Mouse (Mus musculus) adipocyte (in vitro differentiated cells): Measurements from ENCODE around the gene Vps13a.
"Not testable (repeated sequence)": the region's sequence is repeated elsewhere in the genome, so short reads cannot be mapped to it uniquely, and the experiment has no call there.

ENCODE experiments used
- DNase-seq: peaks from one replicate; pipeline ENCODE4 v3.0.0-alpha.2; 2016; ENCODE audit warnings: low spot score

The Vps13a gene

GRCm38 (mm10) chr19:16757439-16757838 is 23.3 kb downstream of the Vps13a start:
- DNase-seq, result not testable (repeated sequence)

GRCm38 (mm10) chr19:16755854-16756253 is 24.9 kb downstream of the Vps13a start:
- no peak for DNase-seq

- no peak for DNase-seq
These were observed 25.5 kb downstream of the Vps13a start for GRCm38 (mm10) chr19:16755226-16755625.

DNA sequence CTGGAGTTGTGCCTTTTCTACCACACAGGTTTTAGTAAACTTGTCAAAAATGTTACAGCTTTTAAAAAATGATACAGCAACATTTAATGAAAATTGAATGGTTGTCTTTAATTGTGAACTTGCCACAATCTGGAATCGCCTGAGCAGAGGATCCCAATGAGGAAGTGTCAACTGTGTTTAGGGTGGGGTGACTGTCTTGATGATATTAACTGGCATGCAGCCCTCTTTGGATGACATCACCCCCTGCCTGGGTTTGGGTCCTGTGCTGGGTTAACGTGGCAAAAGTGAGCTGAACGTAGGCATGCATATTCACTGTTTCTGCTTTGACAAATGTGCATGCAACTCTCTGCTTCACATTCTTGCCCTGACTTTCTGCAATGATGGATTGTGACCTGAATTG is 27.6 kb downstream of the Vps13a start:
- no peak for DNase-seq

DNA sequence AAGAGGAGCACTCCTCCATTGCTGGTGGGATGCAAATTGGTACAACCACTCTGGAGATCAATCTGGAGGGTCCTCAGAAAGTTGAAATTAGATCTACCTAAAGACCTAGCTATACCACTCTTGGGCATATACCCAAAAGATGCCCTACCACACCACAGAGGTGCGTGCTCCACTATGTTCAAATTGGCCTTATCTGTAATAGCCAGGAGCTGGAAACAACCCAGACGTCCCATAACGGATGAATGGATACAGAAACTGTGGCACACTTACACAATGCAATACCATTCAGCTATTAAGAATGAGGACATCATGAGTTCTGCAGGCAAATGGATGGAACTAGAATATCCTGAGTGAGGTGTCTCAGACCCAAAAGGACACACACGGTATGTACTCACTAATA is 43.9 kb downstream of the Vps13a start:
- DNase-seq, result no peak

DNA sequence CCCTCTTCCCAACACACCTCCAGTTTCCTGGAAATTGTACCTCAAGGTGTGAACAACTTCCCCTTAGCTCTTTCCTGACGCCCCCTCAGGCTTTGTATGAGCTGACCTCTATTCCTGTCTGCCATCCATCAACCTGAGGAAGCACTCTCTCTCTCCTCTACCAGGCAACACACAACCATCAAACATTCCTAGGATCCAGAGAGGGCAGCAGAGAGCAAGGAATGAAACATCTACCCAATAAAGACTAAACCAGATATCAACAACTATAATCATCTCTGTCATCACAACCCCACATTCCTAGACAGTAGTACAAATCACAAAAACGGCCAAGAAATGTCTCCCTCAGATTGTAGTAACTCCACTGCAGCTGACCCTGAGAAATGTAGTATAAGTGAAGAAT is 52.0 kb downstream of the Vps13a start:
- peak; percentile 34 for DNase-seq

DNA sequence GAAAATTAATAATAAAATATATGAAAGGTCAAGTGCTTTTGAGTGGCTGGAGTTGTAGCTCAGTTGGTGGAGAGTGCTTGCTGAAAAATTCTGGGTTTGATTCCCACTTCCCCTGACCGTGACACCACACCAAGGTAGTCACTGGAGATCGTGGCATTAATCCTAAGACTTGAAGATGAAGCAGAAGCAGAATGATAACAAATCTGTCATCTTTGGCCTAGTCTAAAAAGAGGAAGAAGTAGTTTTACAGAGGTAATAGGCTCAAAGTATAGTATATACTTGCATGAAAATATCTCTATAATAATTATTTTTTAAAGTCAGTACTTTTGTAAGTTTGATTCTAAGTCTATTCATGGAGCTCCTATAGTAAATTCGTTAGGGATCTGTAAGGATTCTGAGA is 65.5 kb downstream of the Vps13a start:
- DNase-seq, result no peak

- DNase-seq, result no peak
These were observed 78.9 kb downstream of the Vps13a start for GRCm38 (mm10) chr19:16701790-16702189.

DNA sequence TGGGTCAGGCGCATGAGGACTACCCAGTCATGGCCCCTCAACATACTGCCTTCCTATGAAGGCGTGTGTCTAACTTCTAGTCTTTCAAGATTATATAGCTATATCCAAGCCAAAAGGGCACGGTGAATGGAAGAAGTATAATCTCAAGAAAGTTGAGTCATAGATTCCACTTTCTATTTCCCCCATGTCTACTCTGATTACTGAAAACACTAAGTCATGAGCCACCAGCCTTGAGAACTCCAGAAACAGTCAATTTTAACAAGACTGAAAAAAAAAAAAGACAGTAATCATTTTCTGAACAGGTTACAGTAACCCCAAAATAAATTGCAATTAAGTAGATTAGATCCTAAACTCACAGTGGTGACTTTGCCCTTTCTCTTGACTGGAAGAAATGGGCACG is 95.8 kb downstream of the Vps13a start:
- no peak for DNase-seq

DNA sequence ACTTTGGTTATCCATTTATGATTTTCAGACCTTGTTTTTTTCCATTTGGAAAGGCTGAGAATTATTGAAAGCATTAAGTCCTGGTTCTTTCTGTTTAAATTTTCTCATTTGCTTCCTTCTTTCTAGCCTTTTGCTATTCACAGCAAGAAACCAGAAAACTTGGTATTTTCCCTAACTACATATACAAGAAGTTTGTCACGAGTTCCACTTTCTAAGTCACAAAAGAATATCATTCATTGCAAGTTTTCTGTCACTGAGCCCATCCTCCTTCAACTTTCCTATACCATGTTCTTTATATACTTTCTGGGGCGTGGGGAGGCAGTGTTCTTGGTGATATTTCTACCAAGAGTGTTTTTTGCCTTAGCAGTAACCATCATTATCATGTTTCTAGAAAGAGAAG is 96.5 kb downstream of the Vps13a start:
- no peak for DNase-seq

DNA sequence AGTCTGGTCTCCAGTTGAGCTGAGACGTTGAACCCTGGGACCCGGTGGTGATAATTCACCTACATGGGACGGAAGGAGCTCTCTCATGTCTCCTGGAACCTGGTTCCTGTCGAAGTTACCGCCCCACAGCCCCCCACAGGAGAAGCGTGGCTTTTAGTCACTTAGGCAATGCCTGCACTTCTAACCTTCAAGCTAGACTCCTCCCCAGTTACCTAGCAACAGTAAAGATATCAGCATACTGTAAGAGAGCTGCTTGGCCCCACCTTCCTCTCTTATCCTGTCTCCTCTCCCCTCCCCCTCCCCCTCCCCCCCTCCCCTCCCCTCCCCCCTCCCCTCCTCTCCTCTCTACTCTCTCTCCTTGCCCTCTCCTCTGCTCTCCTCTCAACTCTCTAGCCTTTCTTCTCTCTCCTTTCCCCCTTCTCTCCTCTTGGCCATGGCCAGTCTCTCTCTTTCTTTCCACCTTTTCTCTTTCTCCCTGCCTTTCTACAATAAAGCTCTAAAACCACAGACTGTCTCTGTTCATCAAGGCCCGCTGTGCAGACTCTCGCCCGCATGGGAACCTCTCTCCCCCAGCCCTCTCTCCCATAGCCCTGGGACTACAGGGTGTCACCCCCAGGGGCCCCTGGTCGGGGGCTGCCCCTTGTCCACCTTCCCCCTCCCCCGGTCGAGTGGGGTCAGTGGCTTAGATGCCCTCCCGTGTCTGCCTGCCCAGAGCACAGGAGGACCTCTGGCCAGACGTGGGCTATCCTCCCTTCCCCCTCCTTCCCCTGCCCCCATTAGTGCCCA is 154.9 kb downstream of the Vps13a start:
- no peak for DNase-seq

DNA sequence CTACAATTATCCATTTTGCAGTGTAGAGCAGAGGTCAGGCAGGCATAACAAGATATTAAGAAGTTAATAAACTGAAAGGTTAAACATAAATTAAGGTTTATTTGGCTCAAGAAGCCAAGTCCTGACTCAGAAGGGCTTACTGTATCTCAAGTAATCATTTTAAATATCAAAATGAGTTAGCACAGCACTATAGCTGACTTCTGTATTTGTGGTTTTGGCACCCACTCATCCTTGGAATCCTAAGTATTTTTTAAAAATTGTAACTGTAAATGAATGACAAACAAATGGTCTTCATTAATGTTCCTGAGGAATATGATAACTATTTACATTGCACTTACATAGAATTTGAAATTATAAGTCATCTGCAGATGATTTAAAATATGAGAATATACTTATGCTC is 155.7 kb downstream of the Vps13a start:
- DNase-seq, result no peak

GRCm38 (mm10) chr19:16623154-16623553 is 157.6 kb downstream of the Vps13a start:
- no peak for DNase-seq

DNA sequence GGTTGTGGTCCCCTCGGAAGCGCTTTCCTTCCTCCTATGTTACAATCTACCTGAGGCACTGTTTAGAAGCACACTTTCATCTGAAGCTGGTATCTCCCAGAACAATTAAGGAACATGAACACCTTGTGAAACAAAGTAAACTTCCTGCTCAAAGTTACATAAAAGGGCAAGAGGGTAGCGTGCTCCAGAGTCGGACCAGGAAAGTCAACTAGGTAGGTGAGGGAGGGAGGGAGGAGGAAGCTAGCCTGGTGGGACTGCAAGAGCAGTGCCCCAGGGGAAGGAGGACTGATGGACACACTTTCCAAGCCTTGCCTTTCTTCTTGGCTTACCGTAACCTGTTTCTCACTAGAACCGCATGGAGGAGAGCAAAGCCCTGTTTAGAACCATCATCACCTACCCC is 173.1 kb downstream of the Vps13a start:
- DNase-seq, result no peak

- no peak for DNase-seq
These were observed 178.7 kb downstream of the Vps13a start for GRCm38 (mm10) chr19:16602026-16602425.

- peak; percentile 90 for DNase-seq
These were observed 181.3 kb downstream of the Vps13a start for GRCm38 (mm10) chr19:16599298-16599970.

GRCm38 (mm10) chr19:16598653-16599297 is 182.0 kb downstream of the Vps13a start:
- DNase-seq, result peak; percentile 6

- peak; percentile 9 for DNase-seq
These were observed 183.5 kb downstream of the Vps13a start for GRCm38 (mm10) chr19:16597216-16597615.

DNA sequence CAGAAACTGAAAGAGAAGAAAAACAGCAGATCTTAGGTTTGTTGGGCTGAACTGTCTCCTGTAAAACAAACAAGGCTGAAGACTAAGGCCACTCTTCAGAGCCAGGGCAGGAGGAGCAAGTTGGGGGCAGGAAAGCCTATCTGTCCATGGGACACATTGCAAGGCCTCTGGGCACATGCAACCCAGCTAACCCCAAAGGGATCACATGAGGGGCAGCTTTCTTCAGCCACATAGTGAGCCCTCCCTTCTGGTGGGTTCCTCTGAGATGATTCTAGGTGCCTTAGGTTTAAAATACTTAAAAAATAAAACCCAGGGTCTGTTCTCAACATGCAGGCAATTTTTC is 186.8 kb downstream of the Vps13a start:
- no peak for DNase-seq

- peak; percentile 45 for DNase-seq
These were observed 187.3 kb downstream of the Vps13a start for GRCm38 (mm10) chr19:16593256-16593974.

GRCm38 (mm10) chr19:16585379-16585778 is 195.4 kb downstream of the Vps13a start:
- DNase-seq, result peak; percentile 45

DNA sequence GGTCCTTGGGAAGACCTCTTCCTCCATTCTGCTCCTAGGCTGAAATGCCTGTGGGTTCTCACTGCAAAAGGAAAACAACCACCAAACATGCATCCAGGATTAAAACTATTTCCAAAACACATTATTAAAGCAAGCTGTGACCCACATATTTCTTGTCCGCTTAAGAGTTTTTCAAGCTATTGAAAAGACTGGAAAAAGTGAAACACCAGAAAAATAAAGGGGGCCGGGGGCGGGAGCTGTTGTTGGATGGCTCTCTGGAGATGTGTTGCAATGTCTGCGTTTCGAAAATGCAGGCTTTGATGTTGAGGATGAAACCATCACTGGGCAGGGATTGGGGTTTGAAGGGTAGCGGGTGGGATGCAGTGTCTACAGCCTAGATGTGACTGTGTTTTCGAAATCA is 196.2 kb downstream of the Vps13a start:
- no peak for DNase-seq

DNA sequence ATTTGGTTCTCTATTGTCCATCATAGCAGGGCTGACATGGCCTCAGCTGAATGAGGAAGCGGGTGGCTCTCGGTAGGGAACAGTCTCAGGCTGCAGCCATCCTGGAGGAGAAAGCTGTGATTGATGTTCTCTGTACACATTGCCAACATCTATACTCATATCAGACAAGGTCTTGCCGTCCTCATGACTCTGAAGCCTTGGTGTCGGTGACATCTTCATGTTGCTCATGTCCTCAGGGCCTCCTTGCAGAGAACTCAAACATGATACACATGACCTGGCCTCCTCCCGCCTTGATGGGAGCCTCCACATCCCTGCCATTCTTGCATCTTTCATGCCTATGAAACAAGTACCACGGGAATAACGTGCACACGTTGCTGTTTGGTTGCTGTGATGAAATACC is 200.2 kb downstream of the Vps13a start:
- no peak for DNase-seq
